Mouse (Mus musculus): ENCODE data around the gene 4930432M17Rik. TPM values are rescaled to one million over a fixed set of nuclear protein-coding genes. Genes with fewer than 3 reads are reported as not detected.

4930432M17Rik gene
- total and polyA plus RNA-seq, 3 experiments = not detected

DNA sequence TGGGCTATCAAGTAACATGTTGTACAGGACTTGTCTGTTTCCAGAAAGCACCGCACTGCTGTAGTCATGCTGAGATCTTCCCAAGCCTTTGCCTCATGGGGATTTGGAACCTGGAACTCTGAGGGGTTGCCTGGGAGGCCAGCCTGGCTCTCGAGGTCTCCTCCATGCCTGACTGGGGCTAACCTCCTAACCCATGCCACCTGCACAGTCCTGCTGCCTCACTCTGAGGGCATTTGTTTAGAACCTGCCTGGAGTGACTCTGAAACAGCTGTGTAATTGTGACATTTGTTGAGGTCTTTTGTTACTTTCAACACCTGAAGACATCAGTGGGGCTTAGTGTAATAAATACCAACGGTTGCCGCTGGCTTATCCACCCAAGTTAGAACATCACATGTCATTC, 41.7 kb downstream of the 4930432M17Rik start:
- no peak overlapping the region for H3K4me2 ChIP-seq (ENCODE audit: insufficient read depth, low read depth, poor library complexity, severe bottlenecking)
- no peak overlapping the region for H3K27ac ChIP-seq (ENCODE audit: insufficient read depth, low read depth)
- H3K36me3 ChIP-seq (replicated peaks in 1 of 2; ENCODE audit: control insufficient read depth in 1 of 2, insufficient read depth in 1 of 2, low read length in 1 of 2) = no peaks in the 10 kb centered on the region
- in situ Hi-C loops (cut with MboI; ENCODE audit: low pct_ligation_motif_present, low pct_unique_long_range_greater_than_20kb, low sequenced_read_pairs) (loop anchor here (25.0 kb wide), 1 partner anchor 400 kb away; no protein-coding TSS in a partner anchor), dilution Hi-C loops (cut with MboI; ENCODE audit: extremely low pct_ligation_motif_present, extremely low pct_unique_long_range_greater_than_20kb, low sequenced_read_pairs) (no loop called here)
- no peak overlapping the region for H3K9ac ChIP-seq (ENCODE audit: insufficient read depth, low read depth)
- no peaks in the 10 kb centered on the region for H3K9me3 ChIP-seq (replicated peaks; ENCODE audit: low read length)
- no peaks in the 10 kb centered on the region for H3K27me3 ChIP-seq (replicated peaks)
- no peaks in the 10 kb centered on the region for H3K79me2 ChIP-seq (replicated peaks; ENCODE audit: control insufficient read depth, extremely low read depth, insufficient read depth, poor library complexity, severe bottlenecking)
- H3K4me3 ChIP-seq (replicated peaks in 1 of 3; ENCODE audit: low read depth in 2 of 3, low read length in 2 of 3, poor library complexity in 1 of 3) = no peak overlapping the region
- H3K4me1 ChIP-seq (ENCODE audit: control insufficient read depth in 1 of 2, insufficient read depth in 2 of 2) = no peaks in the 10 kb centered on the region
- no peak for DNase-seq (ENCODE audit: extremely low read depth)
- TF ChIP-seq MAZ (IDR thresholded peaks at IDR 0.05; ENCODE audit: low read depth, low read length) (no peak), CHD1 (IDR thresholded peaks at IDR 0.05; ENCODE audit: low read depth, low read length) (no peak), JUND (conservative IDR thresholded peaks at IDR 0.05; ENCODE audit: low read depth, low read length) (no peak), MAFK (IDR thresholded peaks at IDR 0.05; ENCODE audit: insufficient replicate concordance, low read length) (no peak), MYC (IDR thresholded peaks at IDR 0.05; ENCODE audit: low read depth, low read length) (no peak), HCFC1 (IDR thresholded peaks at IDR 0.05; ENCODE audit: low read depth, low read length) (no peak), JUN (IDR thresholded peaks at IDR 0.05; ENCODE audit: insufficient read depth, low read depth, low read length) (no peak), NELFE (IDR thresholded peaks at IDR 0.05; ENCODE audit: low read depth, low read length) (no peak), MAX (IDR thresholded peaks at IDR 0.05; ENCODE audit: low read length) (no peak)

DNA sequence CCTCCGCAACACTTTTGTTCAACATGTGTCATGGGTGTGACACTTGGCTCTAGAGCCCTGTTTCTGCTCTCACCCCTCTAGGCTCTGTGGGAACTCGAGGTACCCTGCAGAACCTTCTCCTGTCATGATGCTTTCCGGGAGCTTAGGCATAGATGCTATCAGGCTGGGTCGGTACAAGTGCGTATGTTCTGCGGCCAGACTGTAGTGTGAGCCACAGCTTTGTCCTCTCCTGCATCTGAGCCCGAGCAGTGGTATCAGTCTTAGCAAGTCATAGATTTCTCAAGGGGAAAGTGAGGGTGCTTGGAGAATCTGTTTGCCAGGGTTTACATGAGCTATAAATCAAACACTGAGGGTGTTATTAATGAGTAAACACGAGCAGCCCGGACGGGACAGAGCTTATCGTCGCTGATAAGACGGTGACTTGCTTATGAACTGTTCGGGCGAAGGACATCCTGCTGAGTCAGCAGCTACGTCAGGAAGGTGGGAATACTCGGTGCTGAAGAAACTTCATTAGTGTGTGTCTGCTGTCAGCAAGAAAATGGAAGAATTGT, 42.7 kb downstream of the 4930432M17Rik start:
- H3K9ac ChIP-seq (ENCODE audit: insufficient read depth, low read depth) = no peak overlapping the region
- no peaks in the 10 kb centered on the region for H3K27me3 ChIP-seq (replicated peaks)
- no peaks in the 10 kb centered on the region for H3K79me2 ChIP-seq (replicated peaks; ENCODE audit: control insufficient read depth, extremely low read depth, insufficient read depth, poor library complexity, severe bottlenecking)
- in situ Hi-C loops (cut with MboI; ENCODE audit: low pct_ligation_motif_present, low pct_unique_long_range_greater_than_20kb, low sequenced_read_pairs) = loop anchor here (25.0 kb wide), 1 partner anchor 401 kb away; no protein-coding TSS in a partner anchor
- no peaks in the 10 kb centered on the region for H3K4me1 ChIP-seq (ENCODE audit: control insufficient read depth in 1 of 2, insufficient read depth in 2 of 2)
- H3K36me3 ChIP-seq (replicated peaks in 1 of 2; ENCODE audit: control insufficient read depth in 1 of 2, insufficient read depth in 1 of 2, low read length in 1 of 2) = no peaks in the 10 kb centered on the region
- DNase-seq (ENCODE audit: extremely low read depth) = no peak
- no peak overlapping the region for H3K27ac ChIP-seq (ENCODE audit: insufficient read depth, low read depth)
- dilution Hi-C loops (cut with MboI; ENCODE audit: extremely low pct_ligation_motif_present, extremely low pct_unique_long_range_greater_than_20kb, low sequenced_read_pairs) = no loop called here
- no peak overlapping the region for H3K4me2 ChIP-seq (ENCODE audit: insufficient read depth, low read depth, poor library complexity, severe bottlenecking)
- no peak overlapping the region for H3K4me3 ChIP-seq (replicated peaks in 1 of 3; ENCODE audit: low read depth in 2 of 3, low read length in 2 of 3, poor library complexity in 1 of 3)
- TF ChIP-seq GABPA (IDR thresholded peaks at IDR 0.05; ENCODE audit: insufficient replicate concordance, low read depth, low read length) = no peak
- TF ChIP-seq MAFK (IDR thresholded peaks at IDR 0.05; ENCODE audit: insufficient replicate concordance, low read length) = peak; percentile 81
- H3K9me3 ChIP-seq (replicated peaks; ENCODE audit: low read length) = no peaks in the 10 kb centered on the region

DNA sequence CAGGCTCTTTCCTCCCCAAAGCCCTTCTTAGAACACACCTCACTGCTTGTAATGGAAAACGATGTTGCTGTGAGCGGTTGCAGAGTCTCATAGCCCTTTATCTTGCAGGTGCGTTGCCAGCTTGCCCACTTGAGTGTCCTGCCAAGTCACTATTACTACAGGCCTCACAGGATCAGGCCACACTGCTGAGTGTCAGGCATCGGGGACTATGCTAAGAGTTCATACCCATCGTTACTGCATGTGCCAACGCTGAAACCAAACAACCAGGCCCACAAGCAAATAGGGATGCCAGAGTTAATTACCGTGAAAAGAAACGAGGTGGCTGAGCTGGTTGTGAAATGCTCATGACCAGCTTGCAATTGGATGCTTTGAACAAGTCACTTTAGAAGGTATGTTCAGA, 43.3 kb downstream of the 4930432M17Rik start:
- dilution Hi-C loops (cut with MboI; ENCODE audit: extremely low pct_ligation_motif_present, extremely low pct_unique_long_range_greater_than_20kb, low sequenced_read_pairs) = no loop called here
- no peak overlapping the region for H3K4me2 ChIP-seq (ENCODE audit: insufficient read depth, low read depth, poor library complexity, severe bottlenecking)

More for the DNA sequence above, 43.3 kb downstream of the 4930432M17Rik start:
- H3K9ac ChIP-seq (ENCODE audit: insufficient read depth, low read depth) = no peak overlapping the region
- H3K27ac ChIP-seq (ENCODE audit: insufficient read depth, low read depth) = no peak overlapping the region
- H3K4me1 ChIP-seq (ENCODE audit: control insufficient read depth in 1 of 2, insufficient read depth in 2 of 2) = no peaks in the 10 kb centered on the region
- in situ Hi-C loops (cut with MboI; ENCODE audit: low pct_ligation_motif_present, low pct_unique_long_range_greater_than_20kb, low sequenced_read_pairs) = loop anchor here (25.0 kb wide), 1 partner anchor 402 kb away; no protein-coding TSS in a partner anchor
- TF ChIP-seq TBP (conservative IDR thresholded peaks at IDR 0.05; ENCODE audit: low read depth, low read length) (no peak), EP300 (IDR thresholded peaks at IDR 0.05; ENCODE audit: low read length) (no peak), CHD1 (IDR thresholded peaks at IDR 0.05; ENCODE audit: low read depth, low read length) (no peak), MAZ (IDR thresholded peaks at IDR 0.05; ENCODE audit: low read depth, low read length) (no peak), RAD21 (IDR thresholded peaks at IDR 0.05; ENCODE audit: low read depth, low read length) (no peak), ETS1 (conservative IDR thresholded peaks at IDR 0.05; ENCODE audit: low read depth, low read length) (no peak), MXI1 (IDR thresholded peaks at IDR 0.05; ENCODE audit: low read depth, low read length) (no peak), POLR2A (IDR thresholded peaks at IDR 0.05; ENCODE audit: low read depth, low read length) (no peak)
- H3K9me3 ChIP-seq (replicated peaks; ENCODE audit: low read length) = no peaks in the 10 kb centered on the region
- DNase-seq (ENCODE audit: extremely low read depth) = no peak
- no peak overlapping the region for H3K4me3 ChIP-seq (replicated peaks in 1 of 3; ENCODE audit: low read depth in 2 of 3, low read length in 2 of 3, poor library complexity in 1 of 3)
- H3K79me2 ChIP-seq (replicated peaks; ENCODE audit: control insufficient read depth, extremely low read depth, insufficient read depth, poor library complexity, severe bottlenecking) = no peaks in the 10 kb centered on the region
- no peaks in the 10 kb centered on the region for H3K36me3 ChIP-seq (replicated peaks in 1 of 2; ENCODE audit: control insufficient read depth in 1 of 2, insufficient read depth in 1 of 2, low read length in 1 of 2)
- H3K27me3 ChIP-seq (replicated peaks) = no peaks in the 10 kb centered on the region

All from CH12.LX (cell line).